Mouse (Mus musculus) heart, embryonic 15.5 days (tissue): ENCODE data around the gene Ninj2. TPM values are rescaled to one million over a fixed set of nuclear protein-coding genes. Genes with fewer than 3 reads are reported as not detected.

ENCODE experiments used
- ATAC-seq: fragments of 200-750 bp; cut with Nextera tagmentation; replicated peaks from 2 replicates; pipeline ENCODE4 v1.8.0; 2017; ENCODE audit warnings: low read depth, moderate TSS enrichment; ENCODE audit not compliant: insufficient number of reproducible peaks, insufficient read depth, low FRiP score
- H3K27ac ChIP-seq: fragments of 300-500 bp; sonication (generic); 2 replicates; pipeline ENCODE4 v1.5.1; 2015; ENCODE audit warnings: mild to moderate bottlenecking, inconsistent platforms
- H3K27me3 ChIP-seq: fragments of 300-500 bp; sonication (generic); 2 replicates; pipeline ENCODE4 v1.6.1; 2015; ENCODE audit warnings: inconsistent platforms
- H3K36me3 ChIP-seq: fragments of 300-500 bp; sonication (generic); 2 replicates; pipeline ENCODE4 v1.6.1; 2015; ENCODE audit warnings: mild to moderate bottlenecking, inconsistent platforms
- H3K4me1 ChIP-seq: fragments of 300-500 bp; sonication (generic); replicated peaks from 2 replicates; pipeline ENCODE4 v1.6.1; 2015; ENCODE audit warnings: inconsistent platforms
- H3K4me2 ChIP-seq: fragments of 300-500 bp; sonication (generic); 2 replicates; pipeline ENCODE4 v1.6.1; 2015; ENCODE audit warnings: inconsistent platforms, mild to moderate bottlenecking, moderate library complexity
- H3K4me3 ChIP-seq: fragments of 300-500 bp; sonication (generic); 2 replicates; pipeline ENCODE4 v1.5.1; 2015; ENCODE audit warnings: mild to moderate bottlenecking, inconsistent platforms
- H3K9ac ChIP-seq: fragments of 300-500 bp; sonication (generic); 2 replicates; pipeline ENCODE4 v1.6.1; 2015; ENCODE audit warnings: mild to moderate bottlenecking, inconsistent platforms
- H3K9me3 ChIP-seq: fragments of 300-500 bp; sonication (generic); replicated peaks from 2 replicates; pipeline ENCODE4 v1.6.1; 2016; ENCODE audit warnings: inconsistent platforms
- WGBS: fragments of 180-500 bp; shearing (Covaris S2); methylation state at CpG from one replicate; pipeline ENCODE4 v1.1.7; 2015; ENCODE audit warnings: mixed read lengths; 5-methylcytosine and 5-hydroxymethylcytosine counted together
- polyA plus RNA-seq: library from polyadenylated mRNA; unstranded; fragments of >200 nt; fragmentation: Nextera tagmentation; extraction: Ambion mirVana; gene quantifications from 2 replicates; pipeline ENCODE4 v1.2.1, GENCODE M21; 2015

Ninj2 gene
- polyA plus RNA-seq, 1 experiment from 2014 or later: 0.15 TPM

DNA sequence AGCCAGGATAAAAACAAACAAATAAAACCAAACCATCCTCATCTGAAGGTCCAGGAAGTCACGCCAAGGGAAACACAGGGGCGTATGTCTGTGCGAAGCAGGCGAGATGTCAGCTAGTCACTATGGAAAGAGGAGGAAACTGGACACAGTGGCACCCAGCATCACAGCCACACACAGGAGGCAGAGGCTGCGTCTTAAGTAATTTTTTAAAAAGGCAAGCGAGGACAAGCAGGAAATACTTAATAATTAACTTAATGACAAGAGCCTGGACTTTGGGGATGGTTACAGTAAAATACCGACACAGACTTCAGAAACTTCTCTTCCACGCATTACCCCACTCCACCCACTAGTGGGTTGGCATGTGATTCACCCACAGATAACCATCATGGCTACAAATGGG lies 149.4 kb downstream of the Ninj2 start:
- no peaks in the 10 kb centered on the region for H3K27me3 ChIP-seq
- no peak overlapping the region for H3K4me2 ChIP-seq
- H3K9ac ChIP-seq: no peak overlapping the region
- 79% methylated on average over 8 of the region's 8 CpGs for WGBS
- no peaks in the 10 kb centered on the region for H3K36me3 ChIP-seq
- no peaks in the 10 kb centered on the region for H3K4me1 ChIP-seq
- no peaks in the 10 kb centered on the region for H3K9me3 ChIP-seq
- H3K4me3 ChIP-seq: no peak overlapping the region
- ATAC-seq: no peak
- H3K27ac ChIP-seq: no peak overlapping the region

- Histone ChIP-seq H3K9me3 (no peaks in the 10 kb centered on the region), H3K27ac (no peak overlapping the region), H3K4me3 (no peak overlapping the region), H3K4me1 (no peaks in the 10 kb centered on the region), H3K36me3 (no peaks in the 10 kb centered on the region), H3K9ac (no peak overlapping the region), H3K4me2 (no peak overlapping the region), H3K27me3 (no peaks in the 10 kb centered on the region)
- ATAC-seq: no peak
- 53% methylated on average over 8 of the region's 8 CpGs for WGBS
Observed at GRCm38 (mm10) chr6:120243250-120243649, 150.1 kb downstream of the Ninj2 start.

DNA sequence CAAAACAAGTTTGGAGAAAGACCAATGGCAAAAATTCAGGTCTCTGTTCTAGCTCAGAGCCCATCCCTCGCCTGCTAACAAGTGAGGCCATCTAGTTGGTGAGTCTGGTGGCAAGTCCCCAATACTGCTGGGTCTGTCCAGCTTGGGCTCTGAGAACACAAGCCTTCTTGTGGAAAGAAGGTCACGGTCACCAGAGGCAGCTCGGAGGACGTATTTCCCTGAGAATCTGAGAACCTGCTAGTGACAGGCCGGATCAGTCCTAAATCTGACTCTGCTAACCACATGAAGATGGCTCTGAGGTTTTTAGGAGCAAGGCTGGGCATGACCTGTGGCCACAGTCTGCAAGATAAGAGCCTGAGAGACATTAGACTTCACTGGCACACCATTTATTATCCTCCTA lies 153.5 kb downstream of the Ninj2 start:
- Histone ChIP-seq H3K4me3 (no peak overlapping the region), H3K4me2 (no peak overlapping the region), H3K4me1 (no peaks in the 10 kb centered on the region), H3K27ac (no peak overlapping the region), H3K27me3 (no peaks in the 10 kb centered on the region), H3K36me3 (no peaks in the 10 kb centered on the region), H3K9me3 (no peaks in the 10 kb centered on the region), H3K9ac (no peak overlapping the region)
- 70% methylated on average over 5 of the region's 5 CpGs for WGBS
- no peak for ATAC-seq

DNA sequence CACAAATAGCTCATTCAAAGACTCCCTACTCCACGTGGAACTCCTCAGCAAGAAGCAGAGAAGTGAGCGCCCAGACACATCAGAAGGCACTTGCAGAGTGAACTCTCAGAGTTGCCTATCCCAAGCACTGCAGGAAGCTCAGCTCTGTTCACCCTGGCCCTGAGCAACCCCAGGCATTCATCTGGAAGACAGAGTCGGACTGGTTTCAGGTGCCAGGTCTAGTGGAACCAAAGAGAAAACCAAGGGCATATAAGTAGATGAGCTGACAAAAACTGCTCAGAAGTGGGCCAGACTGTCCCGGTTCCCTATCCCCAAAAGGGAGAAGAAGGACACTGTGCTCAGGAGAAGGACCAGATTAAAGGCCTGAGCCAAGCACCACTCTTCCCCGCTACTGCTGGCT lies 156.7 kb downstream of the Ninj2 start:
- no peak for ATAC-seq
- Histone ChIP-seq H3K4me3 (no peak overlapping the region), H3K4me1 (no peaks in the 10 kb centered on the region), H3K9ac (no peak overlapping the region), H3K4me2 (no peak overlapping the region), H3K27me3 (no peaks in the 10 kb centered on the region), H3K9me3 (no peaks in the 10 kb centered on the region), H3K27ac (no peak overlapping the region), H3K36me3 (no peaks in the 10 kb centered on the region)
- WGBS: 74% methylated on average over 5 of the region's 5 CpGs

Other genes with a start within 250 kb of the Ninj2 start
- 13.9 and 15.5 TPM in 2 replicates for gene Erc1, start 245.2 kb upstream of the Ninj2 start, polyA plus RNA-seq
- gene Rad52, start 190.7 kb upstream of the Ninj2 start, polyA plus RNA-seq: 13.8 and 14.5 TPM in 2 replicates
- gene Wnk1, start 54.7 kb upstream of the Ninj2 start, polyA plus RNA-seq: 57.4 and 70.9 TPM in 2 replicates
- gene D330020A13Rik, start 201.0 kb downstream of the Ninj2 start, polyA plus RNA-seq: 0.14 and 0.21 TPM in 2 replicates
- 0.34 and 0.41 TPM in 2 replicates for gene B4galnt3, start 201.2 kb downstream of the Ninj2 start, polyA plus RNA-seq